Mouse (Mus musculus) midbrain, postnatal 0 days (tissue): ENCODE results near the gene Zfr2. TPM values are rescaled to one million over a fixed set of nuclear protein-coding genes. Genes with fewer than 3 reads are reported as not detected.
A peak's percentile ranks its signal among the peaks of the same experiment; 100 is the strongest.

Experiments
- ATAC-seq: fragments of 200-750 bp; cut with Nextera tagmentation; 2 replicates; pipeline ENCODE4 v1.8.0; 2017; ENCODE audit warnings: moderate number of reproducible peaks, mild to moderate bottlenecking, moderate TSS enrichment, moderate library complexity; ENCODE audit not compliant: low FRiP score
- DNase-seq: peaks from one replicate; pipeline ENCODE4 v3.0.0-alpha.2; 2015; ENCODE audit warnings: low spot score
- H3K27ac ChIP-seq: fragments of 300-500 bp; sonication (generic); 2 replicates; pipeline ENCODE4 v1.5.1; 2014; ENCODE audit warnings: low read depth, mild to moderate bottlenecking, low read length, mixed read lengths
- H3K27me3 ChIP-seq: fragments of 300-500 bp; sonication (generic); 2 replicates; pipeline ENCODE4 v1.6.1; 2014; ENCODE audit warnings: low read length, control low read depth, mixed read lengths; ENCODE audit not compliant: insufficient read depth
- H3K36me3 ChIP-seq: fragments of 300-500 bp; sonication (generic); 2 replicates; pipeline ENCODE4 v1.6.1; 2014; ENCODE audit warnings: low read length, control low read depth, mixed read lengths; ENCODE audit not compliant: insufficient read depth
- H3K4me1 ChIP-seq: fragments of 300-500 bp; sonication (generic); 2 replicates; pipeline ENCODE4 v1.6.1; 2014; ENCODE audit warnings: mild to moderate bottlenecking, control low read depth, antibody characterized with exemption, low read length, mixed read lengths; ENCODE audit not compliant: insufficient read depth
- H3K4me2 ChIP-seq: fragments of 300-500 bp; sonication (generic); 2 replicates; pipeline ENCODE4 v1.6.1; 2014; ENCODE audit warnings: low read depth, mild to moderate bottlenecking, low read length, mixed read lengths; ENCODE audit not compliant: poor library complexity, severe bottlenecking
- H3K4me3 ChIP-seq: fragments of 300-500 bp; sonication (generic); 2 replicates; pipeline ENCODE4 v1.5.1; 2014; ENCODE audit warnings: low read depth, mild to moderate bottlenecking, low read length, moderate library complexity
- H3K9ac ChIP-seq: fragments of 300-500 bp; sonication (generic); replicated peaks from 2 replicates; pipeline ENCODE4 v1.6.1; 2014; ENCODE audit warnings: mild to moderate bottlenecking, low read length, moderate library complexity, mixed read lengths; ENCODE audit not compliant: poor library complexity, severe bottlenecking
- H3K9me3 ChIP-seq: fragments of 300-500 bp; sonication (generic); 2 replicates; pipeline ENCODE4 v1.6.1; 2016; ENCODE audit warnings: low read length, control low read depth
- CTCF ChIP-seq: IDR thresholded peaks from 2 replicates; pipeline ENCODE4 v1.5.1; 2016; ENCODE audit warnings: antibody characterized with exemption, mild to moderate bottlenecking
- WGBS: fragments of 180-500 bp; shearing (Covaris S2); extraction: QIAGEN DNeasy Blood & Tissue Kit; methylation state at CpG from one replicate; pipeline ENCODE4 v1.1.7; 2014; 5-methylcytosine and 5-hydroxymethylcytosine counted together
- polyA plus RNA-seq: library from polyadenylated mRNA; unstranded; fragments of >200 nt; fragmentation: Nextera tagmentation; extraction: Ambion mirVana; gene quantifications from 2 replicates; pipeline ENCODE4 v1.2.1, GENCODE M21; 2015
- total RNA-seq: library from RNA; depleted of rRNA; stranded (reverse); fragments of >200 nt; gene quantifications from 2 replicates; pipeline ENCODE4 v1.2.3, GENCODE M21; 2014

The Zfr2 gene
- total and polyA plus RNA-seq, 2 experiments from 2014 or later: 25.3 to 61.3 TPM

GRCm38 (mm10) chr10:81200605-81201287 lies 32.2 kb upstream of the Zfr2 start:
- Histone ChIP-seq H3K27ac (no peak overlapping the region), H3K4me3 (no peak overlapping the region), H3K27me3 (peaks cover 8% of the 10 kb centered on the region; the same call in 1 of the 2 replicates), H3K9ac (no peak overlapping the region), H3K36me3 (0 out of 2 replicates have a peak, but pooled peaks cover 11% of the 10 kb centered on the region), H3K4me1 (no peaks in the 10 kb centered on the region), H3K9me3 (no peaks in the 10 kb centered on the region), H3K4me2 (no peak overlapping the region)
- no peak for DNase-seq
- WGBS: 81% methylated on average over 20 of the region's 20 CpGs
- no peak for ATAC-seq
- no peak for TF ChIP-seq CTCF

DNA sequence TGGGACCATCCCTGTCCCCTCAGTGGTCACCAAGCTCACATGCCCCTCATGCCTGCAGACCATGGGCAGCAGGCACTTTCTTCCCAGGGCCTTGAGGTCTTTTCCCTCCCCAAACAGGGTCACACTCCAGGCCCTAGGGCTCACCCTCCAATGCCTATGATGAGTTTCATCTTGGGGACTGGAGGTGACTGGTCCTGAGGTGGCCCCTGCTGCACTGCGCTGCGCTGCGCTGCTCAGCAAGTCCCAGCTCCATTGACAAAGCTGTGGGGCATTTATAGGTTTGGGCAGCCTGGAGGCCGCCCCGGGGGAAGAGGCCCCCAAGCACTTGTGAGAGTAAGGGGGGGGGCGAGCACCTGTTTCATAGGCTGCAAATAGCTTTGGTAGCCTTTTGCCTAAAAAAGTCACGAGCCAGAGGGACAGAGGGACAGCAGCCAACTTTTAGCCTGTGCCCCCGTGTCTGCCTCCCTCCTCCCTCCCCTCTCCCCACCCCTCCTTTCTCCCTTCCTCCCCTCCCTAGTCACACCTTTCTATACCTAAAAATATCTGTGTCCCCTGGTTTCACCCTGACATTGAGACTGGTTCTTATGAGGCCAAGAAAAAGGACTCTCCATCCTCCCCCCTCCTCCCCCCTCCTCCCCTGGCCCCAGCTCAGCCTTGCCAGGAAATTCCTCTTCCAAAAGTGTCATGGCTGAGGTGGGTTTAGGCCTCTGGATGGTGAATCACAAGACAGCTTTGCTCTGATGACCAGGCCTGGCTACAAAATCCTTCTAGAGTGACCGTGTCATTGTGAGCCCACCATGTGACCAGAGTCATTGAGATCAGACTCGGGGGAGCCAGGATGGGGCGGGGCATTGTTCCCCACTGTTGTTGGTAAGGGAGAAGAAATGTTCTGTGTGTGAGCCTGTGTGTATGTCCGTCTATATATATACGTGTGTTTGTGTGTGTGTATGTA lies 30.9 kb upstream of the Zfr2 start, which contains the start of gene Nmrk2:
Nmrk2 (minus strand) TSS at position 245 of the 952 bp plus-strand sequence.
- Histone ChIP-seq H3K4me3 (no peak within 1 kb of the TSS), H3K4me1 (no peaks in the 10 kb centered on the region), H3K4me2 (no peak within 1 kb of the TSS), H3K27me3 (no peaks in the 10 kb centered on the region), H3K9me3 (no peaks in the 10 kb centered on the region), H3K9ac (no peak within 1 kb of the TSS), H3K27ac (no peak within 1 kb of the TSS), H3K36me3 (peaks cover 17% of the 10 kb centered on the region)
- TF ChIP-seq CTCF: no peak
- ATAC-seq: no peak
- no peak for DNase-seq
- WGBS: 54% methylated on average over 13 of the region's 13 CpGs

DNA sequence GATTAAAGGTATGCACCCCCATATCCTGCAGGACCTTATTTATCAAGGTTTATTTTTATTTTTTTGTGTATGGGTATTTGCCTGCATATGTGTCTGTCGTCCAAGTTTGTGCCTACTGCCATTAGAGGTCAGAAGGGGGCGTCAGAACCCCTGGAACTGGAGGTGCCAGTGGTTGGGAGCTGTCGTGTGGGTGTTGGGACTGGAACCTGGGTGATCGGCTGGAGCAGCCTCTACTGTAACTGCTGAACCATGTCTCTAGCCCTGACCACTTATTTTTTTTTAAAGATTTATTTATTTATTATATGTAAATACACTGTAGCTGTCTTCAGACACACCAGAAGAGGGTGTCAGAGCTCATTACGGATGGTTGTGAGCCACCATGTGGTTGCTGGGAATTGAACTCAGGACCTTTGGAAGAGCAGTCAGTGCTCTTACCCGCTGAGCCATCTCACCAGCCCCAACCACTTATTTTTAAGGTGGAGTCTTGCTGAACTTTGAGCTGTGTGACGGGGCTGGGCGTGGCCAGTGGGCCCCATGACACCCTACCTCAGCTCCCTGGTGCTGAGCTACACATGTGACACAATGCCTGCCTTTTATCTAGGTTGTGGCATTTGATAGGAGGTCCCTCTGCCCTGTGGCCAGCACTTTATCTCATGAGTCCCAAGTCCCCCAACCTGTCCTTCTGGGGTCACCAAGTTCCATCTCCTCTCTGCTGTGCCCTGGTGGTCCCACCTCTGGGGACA lies 29.8 kb upstream of the Zfr2 start:
- H3K27ac ChIP-seq: 0 out of 2 replicates have a peak overlapping the region, but pooled peaks have one; percentile 51
- H3K4me1 ChIP-seq: no peaks in the 10 kb centered on the region
- H3K4me3 ChIP-seq: no peak overlapping the region
- ATAC-seq: peak; percentile 5; the same call in 1 of the 2 replicates
- peaks cover 27% of the 10 kb centered on the region for H3K36me3 ChIP-seq
- peak; percentile 15; the same call in 1 of the 2 replicates for TF ChIP-seq CTCF
- no peak for DNase-seq
- H3K9me3 ChIP-seq: no peaks in the 10 kb centered on the region
- WGBS: 72% methylated on average over 8 of the region's 8 CpGs
- H3K27me3 ChIP-seq: no peaks in the 10 kb centered on the region
- H3K4me2 ChIP-seq: no peak overlapping the region
- H3K9ac ChIP-seq: no peak overlapping the region

GRCm38 (mm10) chr10:81204137-81204536 lies 28.8 kb upstream of the Zfr2 start:
- no peak overlapping the region for H3K4me2 ChIP-seq
- no peaks in the 10 kb centered on the region for H3K9me3 ChIP-seq
- WGBS: 72% methylated on average over 4 of the region's 4 CpGs
- H3K27me3 ChIP-seq: no peaks in the 10 kb centered on the region
- H3K27ac ChIP-seq: peak overlapping the region; percentile 51; the same call in 1 of the 2 replicates
- H3K4me1 ChIP-seq: no peaks in the 10 kb centered on the region
- TF ChIP-seq CTCF: no peak
- DNase-seq: no peak
- H3K4me3 ChIP-seq: no peak overlapping the region
- H3K36me3 ChIP-seq: peaks cover 31% of the 10 kb centered on the region
- H3K9ac ChIP-seq: no peak overlapping the region
- no peak for ATAC-seq

DNA sequence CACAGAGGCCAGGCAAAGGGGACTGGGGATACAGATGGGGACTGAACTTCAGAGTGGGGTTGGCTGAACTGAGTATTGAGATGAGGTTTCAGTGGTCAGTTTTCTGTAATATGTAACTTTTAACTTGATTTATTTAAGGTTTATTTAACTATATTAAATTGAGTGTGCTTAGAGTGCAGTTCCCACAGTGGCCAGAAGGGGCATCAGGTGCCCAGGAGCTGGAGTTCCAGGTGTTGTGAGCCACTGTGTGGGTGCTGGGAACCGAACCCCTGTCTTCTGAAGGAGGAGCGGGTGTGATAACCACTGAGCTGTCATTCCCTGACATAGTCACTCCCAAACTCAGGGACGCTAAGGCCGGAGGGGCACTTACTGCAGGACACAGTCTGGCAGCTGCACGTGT lies 22.8 kb upstream of the Zfr2 start:
- Histone ChIP-seq H3K4me1 (no peaks in the 10 kb centered on the region), H3K27me3 (no peaks in the 10 kb centered on the region), H3K4me3 (no peak overlapping the region), H3K27ac (no peak overlapping the region), H3K9me3 (no peaks in the 10 kb centered on the region), H3K9ac (no peak overlapping the region), H3K4me2 (no peak overlapping the region), H3K36me3 (peaks cover 73% of the 10 kb centered on the region)
- ATAC-seq (no peak), DNase-seq (no peak)
- 97% methylated on average over 5 of the region's 5 CpGs for WGBS
- peak; percentile 59 for TF ChIP-seq CTCF
